Mouse (Mus musculus): ENCODE measurements at regions not wholly inside any gene's neighbourhood (a gene's known extent, or its start where the extent isn't known, plus 50 kb on each side); places are given as distances from the start of the nearest gene placed in this dataset.

DNA sequence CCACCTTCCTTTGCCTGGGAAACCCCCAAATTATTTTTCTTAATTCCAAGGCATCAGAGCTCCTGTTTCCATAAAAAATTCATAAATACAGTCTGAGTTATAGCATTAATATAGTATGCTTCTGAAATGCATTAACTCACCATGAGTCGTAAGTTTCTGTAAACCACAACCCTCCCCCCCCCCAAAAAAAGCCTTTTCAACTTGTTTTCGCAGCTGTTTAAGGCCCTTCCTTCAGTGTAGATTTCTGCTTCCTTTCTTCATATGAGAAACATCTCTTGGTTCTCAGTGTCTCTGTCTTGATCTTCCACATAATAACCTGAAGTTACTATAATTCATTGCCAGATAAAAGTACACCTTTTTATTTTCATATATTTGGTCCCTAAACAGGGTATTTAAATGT, 1320.3 kb downstream of the Zfp704 start:
- TF ChIP-seq POLR2A (IDR thresholded peaks at IDR 0.05; ENCODE audit: insufficient read length, low read depth) (no peak), MAX (IDR thresholded peaks at IDR 0.05; ENCODE audit: low read depth) (no peak), POLR2AphosphoS2 (IDR thresholded peaks at IDR 0.05; ENCODE audit: insufficient read length, low read depth) (no peak), E2F4 (IDR thresholded peaks at IDR 0.05; ENCODE audit: insufficient read depth) (no peak)

All from myocyte (in vitro differentiated cells).